Mouse (Mus musculus): ENCODE data around the gene Kirrel3.

DNA sequence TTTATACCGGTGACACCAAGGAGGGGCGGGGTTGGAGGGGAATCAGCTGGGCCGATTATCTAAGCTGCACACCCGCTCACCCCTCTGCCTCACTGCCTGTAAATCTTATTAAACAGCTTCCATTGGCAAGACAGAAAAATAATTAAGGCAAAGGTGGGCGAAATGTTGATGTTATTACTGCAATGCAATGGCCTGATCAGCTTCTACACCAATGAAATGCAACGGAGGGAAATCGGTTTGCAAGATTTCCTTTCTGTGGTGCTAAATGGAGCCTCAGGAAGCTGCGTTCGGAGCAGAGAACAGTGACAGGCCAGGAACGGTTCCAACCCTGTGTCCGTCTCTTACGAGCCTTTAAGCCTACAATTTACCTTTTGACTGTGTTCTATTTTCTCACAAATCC lies 475.0 kb downstream of the Kirrel3 start:
- TF ChIP-seq CTCF (IDR thresholded peaks at IDR 0.05; ENCODE audit: low read depth) (no peak), EP300 (IDR thresholded peaks at IDR 0.05; ENCODE audit: low read depth) (no peak)
